Mouse (Mus musculus) urinary bladder, postnatal 10 days (tissue): ENCODE measurements around the gene Parn.

Source experiments
- DNase-seq: peaks from one replicate; pipeline ENCODE4 v3.0.0; 2022; ENCODE audit warnings: low spot score

Gene Parn

DNA sequence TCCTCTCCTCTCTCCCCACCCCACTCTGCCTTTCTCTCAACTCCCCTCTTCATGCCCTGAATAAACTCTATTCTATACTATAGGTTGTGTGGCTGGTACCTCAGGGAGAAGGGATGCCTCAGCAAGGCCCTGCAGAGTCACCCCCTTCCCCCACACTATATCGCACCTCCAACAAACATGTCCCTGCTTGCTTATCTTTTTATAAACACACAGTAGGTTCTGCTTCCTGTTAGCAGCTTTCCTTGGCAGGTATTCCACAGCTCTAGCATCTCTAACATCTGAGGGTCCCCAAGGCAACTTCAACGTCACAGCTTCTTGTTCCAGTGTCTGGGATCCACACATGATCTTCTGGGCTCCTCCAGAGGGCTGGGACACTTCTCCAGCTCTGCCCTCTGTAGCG, 117.3 kb downstream of the Parn start:
- no peak for DNase-seq

- no peak for DNase-seq
Observed at GRCm38 (mm10) chr16:13549976-13550375, 118.0 kb downstream of the Parn start.

- no peak for DNase-seq
Observed at GRCm38 (mm10) chr16:13541816-13542215, 126.2 kb downstream of the Parn start.

DNA sequence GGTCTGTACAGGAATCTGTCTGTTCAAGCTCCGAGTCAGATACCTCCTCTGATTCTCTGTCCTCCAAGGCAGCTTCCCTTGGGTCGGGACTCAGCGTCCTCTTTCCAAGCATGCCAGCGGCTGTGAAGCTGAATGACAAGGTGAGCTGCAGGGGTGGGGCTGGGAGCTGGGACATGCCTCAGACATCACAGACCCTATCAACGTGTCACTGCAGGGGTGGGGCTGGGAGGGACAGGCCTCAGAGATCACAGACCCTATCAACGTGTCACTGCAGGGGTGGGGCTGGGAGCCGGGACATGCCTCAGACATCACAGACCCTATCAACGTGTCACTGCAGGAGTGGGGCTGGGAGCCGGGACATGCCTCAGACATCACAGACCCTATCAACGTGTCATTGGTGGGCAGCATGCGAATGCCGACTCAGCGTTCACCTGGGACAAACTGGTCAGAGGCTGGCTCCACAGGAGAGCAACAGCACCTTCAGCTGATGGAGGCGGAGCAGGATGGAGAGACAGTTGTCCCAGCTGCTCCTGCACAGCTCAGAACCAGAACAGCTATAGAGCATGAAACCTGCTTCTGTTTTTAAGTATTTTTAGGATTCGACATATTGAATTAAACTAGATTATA, 126.7 kb downstream of the Parn start:
- no peak for DNase-seq

- DNase-seq = no peak
Observed at GRCm38 (mm10) chr16:13538933-13539648, 128.9 kb downstream of the Parn start.

DNA sequence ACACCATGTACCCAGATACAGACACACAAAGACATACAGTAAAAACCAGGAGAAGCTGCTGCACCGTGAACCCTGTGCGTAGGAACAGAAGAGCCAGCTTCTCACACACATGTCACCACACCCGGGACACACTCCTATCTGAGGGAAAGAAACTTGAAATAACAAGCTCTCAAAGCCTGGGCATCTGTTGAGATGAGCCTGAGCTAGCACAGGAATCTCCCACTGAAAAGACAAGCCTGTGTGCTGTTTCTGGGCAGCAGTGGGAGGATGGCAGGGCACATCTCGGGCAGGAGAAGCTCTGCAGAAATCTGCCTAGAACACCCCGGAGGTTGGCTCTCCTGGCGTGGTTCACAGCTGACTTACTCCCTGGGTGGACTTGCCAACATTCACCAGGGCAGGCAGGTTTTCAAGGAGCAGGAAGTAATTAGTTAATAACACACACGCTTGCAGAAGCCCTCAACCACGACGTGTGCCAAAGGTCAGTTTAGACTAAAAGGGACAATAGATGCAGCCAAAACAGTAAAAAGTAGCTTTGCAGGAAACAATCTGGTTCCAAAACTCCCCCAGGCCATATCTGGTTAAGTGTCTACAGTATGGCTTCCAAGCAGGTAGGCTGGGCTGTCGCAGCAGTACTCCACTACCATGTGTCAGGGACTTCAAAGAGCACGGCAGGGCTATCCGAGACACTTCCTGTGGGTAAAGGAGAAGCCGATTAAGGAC, 129.6 kb downstream of the Parn start:
- DNase-seq = no peak

- no peak for DNase-seq
Observed at GRCm38 (mm10) chr16:13536404-13536803, 131.6 kb downstream of the Parn start.

GRCm38 (mm10) chr16:13535856-13536255, 132.1 kb downstream of the Parn start:
- no peak for DNase-seq

DNA sequence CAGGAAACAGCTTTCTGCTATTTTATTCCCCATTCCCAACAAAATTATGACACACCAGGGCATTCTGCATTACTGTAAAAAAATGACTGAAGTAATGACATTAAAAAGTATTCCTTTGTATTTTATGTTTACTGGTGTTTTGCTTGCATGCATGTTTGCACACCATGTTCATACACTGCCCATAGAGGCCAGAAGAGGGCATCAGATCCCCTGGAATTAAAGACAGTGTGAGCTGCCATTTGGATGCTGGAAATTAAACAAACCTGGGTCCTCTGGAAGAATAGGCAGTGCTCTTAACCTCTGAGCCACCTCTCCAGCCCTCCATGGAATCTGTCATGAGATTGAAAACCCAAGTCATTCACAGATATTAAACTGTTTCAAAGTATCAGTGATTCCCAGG, 135.1 kb downstream of the Parn start:
- no peak for DNase-seq

GRCm38 (mm10) chr16:13531279-13531678, 136.7 kb downstream of the Parn start:
- DNase-seq = no peak

DNA sequence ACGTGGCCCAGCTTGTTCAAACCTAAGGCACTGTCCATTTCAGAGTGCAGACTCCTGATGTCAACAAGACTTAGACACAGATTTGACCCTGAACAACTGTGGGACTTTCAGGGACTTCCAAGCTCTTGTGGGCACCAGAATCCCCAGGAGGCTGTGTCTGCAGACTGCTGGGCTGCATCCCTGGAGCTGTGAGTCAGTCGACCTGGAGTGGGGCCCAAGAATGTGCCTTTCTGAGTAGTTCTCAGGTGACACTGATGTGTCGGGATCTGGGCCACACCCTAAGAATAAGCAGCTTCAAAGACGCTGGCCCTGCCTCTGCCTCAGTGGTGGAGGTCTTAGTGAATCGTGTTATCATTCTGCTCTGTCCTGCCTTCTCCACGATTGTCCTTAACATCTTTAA, 146.6 kb downstream of the Parn start:
- no peak for DNase-seq

DNA sequence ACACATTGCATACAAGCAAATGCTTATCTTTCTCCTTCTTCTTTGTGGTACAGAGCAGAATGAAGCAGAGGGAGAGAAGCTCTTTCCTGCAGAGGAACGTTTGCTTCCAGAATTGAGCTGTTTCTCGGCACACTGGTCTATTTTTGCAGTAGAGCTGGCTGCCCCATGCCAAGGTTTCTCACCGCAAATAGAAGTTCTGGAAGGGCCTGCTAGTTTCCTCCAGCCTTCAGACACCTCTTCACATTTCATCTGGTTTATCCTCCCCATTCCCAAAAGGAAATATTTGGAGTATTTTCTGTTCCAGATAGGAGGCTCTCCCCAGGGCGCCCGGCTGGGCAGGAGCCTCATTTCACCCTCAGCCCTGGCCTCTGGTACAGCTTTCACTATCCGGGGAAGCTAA, 147.7 kb downstream of the Parn start:
- no peak for DNase-seq

GRCm38 (mm10) chr16:13516214-13516613, 151.8 kb downstream of the Parn start:
- no peak for DNase-seq

DNA sequence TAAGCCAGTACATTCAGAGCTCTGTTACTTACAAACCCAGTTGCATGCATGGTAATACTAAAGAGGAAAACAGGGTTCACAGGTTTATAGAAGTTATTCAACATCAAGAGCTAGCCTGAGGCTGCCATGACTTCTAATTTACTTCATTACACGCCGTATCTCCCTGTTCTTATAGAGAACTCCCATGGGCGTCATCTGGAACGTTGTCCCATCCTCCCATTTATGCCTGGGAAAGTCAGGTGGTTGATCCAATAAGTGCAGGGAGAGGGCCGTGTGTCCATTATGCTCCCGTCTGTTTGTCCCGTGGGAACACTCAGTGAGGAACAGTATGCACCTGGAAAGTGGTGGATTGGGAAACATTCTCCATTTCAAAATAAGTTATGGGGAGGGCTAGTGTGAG, 152.4 kb downstream of the Parn start:
- DNase-seq = no peak

GRCm38 (mm10) chr16:13505055-13505454, 162.9 kb downstream of the Parn start:
- DNase-seq = no peak

DNA sequence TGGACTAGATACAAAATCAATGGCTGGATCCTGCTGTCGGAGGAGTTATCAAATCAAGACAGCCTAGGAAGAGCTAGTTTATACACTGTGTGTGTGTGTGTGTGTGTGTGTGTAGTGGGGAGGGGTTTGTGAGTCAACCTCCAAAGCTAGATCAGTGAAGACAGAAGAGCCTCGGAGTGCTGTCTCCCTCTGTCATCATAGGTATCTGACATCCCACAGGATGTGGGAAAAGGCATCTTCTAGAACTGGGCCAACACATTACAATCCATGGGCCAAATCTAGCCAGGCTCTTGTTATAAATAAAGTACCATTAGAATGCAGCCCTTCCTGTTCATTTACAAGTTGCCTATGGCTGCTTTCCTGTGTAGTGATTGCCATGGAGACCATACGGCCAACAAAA, 163.5 kb downstream of the Parn start:
- no peak for DNase-seq

GRCm38 (mm10) chr16:13498923-13499322, 169.0 kb downstream of the Parn start:
- DNase-seq = no peak

DNA sequence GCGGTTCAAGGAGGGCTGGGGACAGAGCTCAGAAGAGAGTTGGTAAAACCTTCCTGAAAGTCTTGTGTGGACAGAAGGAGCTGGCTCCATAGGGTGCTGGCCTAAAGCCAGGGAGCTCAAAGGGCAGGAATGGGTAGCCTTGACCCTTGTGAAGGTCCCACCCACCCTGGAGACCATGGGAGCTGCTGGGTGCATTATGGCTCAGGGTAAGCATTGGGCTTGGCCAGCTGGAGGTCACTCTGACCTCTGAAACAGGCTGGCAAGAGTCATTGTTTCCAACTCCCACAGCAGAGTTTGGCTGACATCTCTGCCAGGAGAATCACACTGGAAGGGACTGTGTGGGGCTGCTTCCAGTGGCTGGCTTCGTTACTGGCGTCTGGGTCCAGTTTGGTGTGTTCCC, 174.0 kb downstream of the Parn start:
- DNase-seq = no peak

DNA sequence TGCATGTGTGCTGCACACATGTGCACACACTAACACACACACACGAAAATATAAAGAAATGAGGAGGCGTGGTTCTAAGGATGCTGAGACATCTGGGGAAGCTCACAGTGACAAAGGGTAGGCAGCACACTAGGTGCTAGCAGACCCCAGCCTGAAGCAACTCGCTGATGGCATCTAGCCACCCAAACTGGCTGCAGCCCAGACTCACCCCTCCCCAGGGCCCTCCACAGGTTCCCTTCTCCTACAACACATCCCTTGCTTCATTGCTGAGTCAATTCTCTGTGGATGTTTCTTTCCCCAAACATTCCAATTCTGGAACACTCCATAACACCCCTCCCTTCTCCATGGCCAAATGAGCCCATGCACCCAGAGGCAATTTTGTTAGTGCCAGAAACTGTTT, 175.0 kb downstream of the Parn start:
- DNase-seq = no peak

DNA sequence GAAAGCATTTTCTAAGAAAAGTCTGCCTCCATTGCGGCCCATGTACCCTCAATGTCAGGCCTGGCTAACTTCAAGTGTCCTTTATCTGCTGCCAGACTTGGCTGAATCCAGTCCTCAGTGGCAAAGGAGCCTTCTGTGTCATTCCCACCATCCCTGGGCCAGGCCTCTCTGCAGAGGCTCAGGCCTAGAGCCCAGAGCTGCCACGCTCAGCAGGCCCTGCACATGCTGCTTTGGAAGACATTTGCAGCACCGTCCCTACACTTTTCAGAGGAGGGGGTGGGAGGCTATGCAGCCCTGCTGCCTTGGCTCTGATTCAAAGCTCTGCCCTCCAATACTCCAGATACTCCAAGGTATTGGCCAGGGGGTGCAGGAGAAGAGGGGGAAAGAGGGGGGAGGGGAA, 176.2 kb downstream of the Parn start:
- DNase-seq = no peak
